Mouse (Mus musculus): Measurements from ENCODE around the gene Mcam. TPM values are rescaled to one million over a fixed set of nuclear protein-coding genes. Genes with fewer than 3 reads are reported as not detected.
A peak's percentile ranks its signal among the peaks of the same experiment; 100 is the strongest.

Gene Mcam
- polyA plus RNA-seq, 1 experiment from 2014 or later, result 39.7 TPM

- Histone ChIP-seq H3K27ac (ENCODE audit: low read depth, low read length) (no peak overlapping the region), H3K9me3 (ENCODE audit: control insufficient read depth, low read length) (no peaks in the 10 kb centered on the region), H3K4me2 (replicated peaks; ENCODE audit: low read depth, low read length) (no peak overlapping the region), H3K4me3 (ENCODE audit: low read length) (no peak overlapping the region), H3K27me3 (ENCODE audit: control insufficient read depth, insufficient read depth, low read length) (no peaks in the 10 kb centered on the region), H3K4me1 (ENCODE audit: control insufficient read depth, insufficient read depth, low read length) (no peaks in the 10 kb centered on the region), H3K36me3 (ENCODE audit: control insufficient read depth, insufficient read depth, low read length) (no peaks in the 10 kb centered on the region), H3K9ac (ENCODE audit: low read depth, low read length) (no peak overlapping the region)
- 84% methylated on average over 4 of the region's 4 CpGs for WGBS
- ATAC-seq (ENCODE audit: low FRiP score, low TSS enrichment), result no peak
Measured at GRCm38 (mm10) chr9:44116182-44116581, 18.1 kb upstream of the Mcam start.

GRCm38 (mm10) chr9:44119011-44119410, 15.3 kb upstream of the Mcam start:
- H3K4me1 ChIP-seq (ENCODE audit: control insufficient read depth, insufficient read depth, low read length), result no peaks in the 10 kb centered on the region
- H3K27ac ChIP-seq (ENCODE audit: low read depth, low read length), result no peak overlapping the region
- 53% methylated on average over 5 of the region's 5 CpGs for WGBS
- H3K9ac ChIP-seq (ENCODE audit: low read depth, low read length), result no peak overlapping the region
- H3K9me3 ChIP-seq (ENCODE audit: control insufficient read depth, low read length), result no peaks in the 10 kb centered on the region
- no peaks in the 10 kb centered on the region for H3K27me3 ChIP-seq (ENCODE audit: control insufficient read depth, insufficient read depth, low read length)
- no peak for ATAC-seq (ENCODE audit: low FRiP score, low TSS enrichment)
- H3K4me2 ChIP-seq (replicated peaks; ENCODE audit: low read depth, low read length), result no peak overlapping the region
- H3K4me3 ChIP-seq (ENCODE audit: low read length), result no peak overlapping the region
- no peaks in the 10 kb centered on the region for H3K36me3 ChIP-seq (ENCODE audit: control insufficient read depth, insufficient read depth, low read length)

- Histone ChIP-seq H3K9ac (ENCODE audit: low read depth, low read length) (no peak overlapping the region), H3K4me3 (ENCODE audit: low read length) (no peak overlapping the region)
- no peak for ATAC-seq (ENCODE audit: low FRiP score, low TSS enrichment)
Measured at GRCm38 (mm10) chr9:44119948-44120465, 14.3 kb upstream of the Mcam start.

GRCm38 (mm10) chr9:44124317-44124716, 10.0 kb upstream of the Mcam start:
- Histone ChIP-seq H3K9me3 (ENCODE audit: control insufficient read depth, low read length) (no peaks in the 10 kb centered on the region), H3K36me3 (ENCODE audit: control insufficient read depth, insufficient read depth, low read length) (no peaks in the 10 kb centered on the region), H3K27ac (ENCODE audit: low read depth, low read length) (no peak overlapping the region), H3K9ac (ENCODE audit: low read depth, low read length) (no peak overlapping the region), H3K27me3 (ENCODE audit: control insufficient read depth, insufficient read depth, low read length) (no peaks in the 10 kb centered on the region), H3K4me1 (ENCODE audit: control insufficient read depth, insufficient read depth, low read length) (peaks cover 24% of the 10 kb centered on the region), H3K4me2 (replicated peaks; ENCODE audit: low read depth, low read length) (no peak overlapping the region), H3K4me3 (ENCODE audit: low read length) (no peak overlapping the region)
- 76% methylated on average over 6 of the region's 6 CpGs for WGBS
- ATAC-seq (ENCODE audit: low FRiP score, low TSS enrichment), result no peak

More at GRCm38 (mm10) chr9:44119948-44120465, 14.3 kb upstream of the Mcam start:
- 78% methylated on average over 8 of the region's 8 CpGs for WGBS
- Histone ChIP-seq H3K4me1 (ENCODE audit: control insufficient read depth, insufficient read depth, low read length) (peaks cover 4% of the 10 kb centered on the region), H3K4me2 (replicated peaks; ENCODE audit: low read depth, low read length) (no peak overlapping the region), H3K9me3 (ENCODE audit: control insufficient read depth, low read length) (no peaks in the 10 kb centered on the region), H3K27me3 (ENCODE audit: control insufficient read depth, insufficient read depth, low read length) (no peaks in the 10 kb centered on the region), H3K27ac (ENCODE audit: low read depth, low read length) (no peak overlapping the region), H3K36me3 (ENCODE audit: control insufficient read depth, insufficient read depth, low read length) (no peaks in the 10 kb centered on the region)

- WGBS, result 12% methylated on average over 5 of the region's 5 CpGs
- Histone ChIP-seq H3K4me2 (replicated peaks; ENCODE audit: low read depth, low read length) (no peak overlapping the region), H3K27ac (ENCODE audit: low read depth, low read length) (no peak overlapping the region)
Measured at GRCm38 (mm10) chr9:44125026-44125425, 9.2 kb upstream of the Mcam start.

GRCm38 (mm10) chr9:44125546-44126428, 8.5 kb upstream of the Mcam start:
- WGBS, result 24% methylated on average over 18 of the region's 18 CpGs
- Histone ChIP-seq H3K4me1 (ENCODE audit: control insufficient read depth, insufficient read depth, low read length) (peaks cover 37% of the 10 kb centered on the region), H3K27ac (ENCODE audit: low read depth, low read length) (no peak overlapping the region; the same call in 1 of the 2 replicates), H3K4me2 (replicated peaks; ENCODE audit: low read depth, low read length) (peak overlapping the region; percentile 25; the same call in 1 of the 2 replicates), H3K4me3 (ENCODE audit: low read length) (no peak overlapping the region), H3K9me3 (ENCODE audit: control insufficient read depth, low read length) (no peaks in the 10 kb centered on the region), H3K36me3 (ENCODE audit: control insufficient read depth, insufficient read depth, low read length) (no peaks in the 10 kb centered on the region), H3K27me3 (ENCODE audit: control insufficient read depth, insufficient read depth, low read length) (no peaks in the 10 kb centered on the region), H3K9ac (ENCODE audit: low read depth, low read length) (no peak overlapping the region)
- ATAC-seq (ENCODE audit: low FRiP score, low TSS enrichment), result 0 out of 2 replicates have a peak, but pooled peaks have one; percentile 7

More at GRCm38 (mm10) chr9:44125026-44125425, 9.2 kb upstream of the Mcam start:
- Histone ChIP-seq H3K9me3 (ENCODE audit: control insufficient read depth, low read length) (no peaks in the 10 kb centered on the region), H3K36me3 (ENCODE audit: control insufficient read depth, insufficient read depth, low read length) (no peaks in the 10 kb centered on the region), H3K27me3 (ENCODE audit: control insufficient read depth, insufficient read depth, low read length) (no peaks in the 10 kb centered on the region), H3K4me3 (ENCODE audit: low read length) (no peak overlapping the region), H3K9ac (ENCODE audit: low read depth, low read length) (no peak overlapping the region), H3K4me1 (ENCODE audit: control insufficient read depth, insufficient read depth, low read length) (peaks cover 29% of the 10 kb centered on the region)
- ATAC-seq (ENCODE audit: low FRiP score, low TSS enrichment), result no peak

GRCm38 (mm10) chr9:44126746-44127145, 7.5 kb upstream of the Mcam start:
- Histone ChIP-seq H3K4me3 (ENCODE audit: low read length) (no peak overlapping the region), H3K4me2 (replicated peaks; ENCODE audit: low read depth, low read length) (no peak overlapping the region), H3K36me3 (ENCODE audit: control insufficient read depth, insufficient read depth, low read length) (no peaks in the 10 kb centered on the region), H3K9ac (ENCODE audit: low read depth, low read length) (no peak overlapping the region), H3K27me3 (ENCODE audit: control insufficient read depth, insufficient read depth, low read length) (no peaks in the 10 kb centered on the region), H3K9me3 (ENCODE audit: control insufficient read depth, low read length) (no peaks in the 10 kb centered on the region), H3K4me1 (ENCODE audit: control insufficient read depth, insufficient read depth, low read length) (peaks cover 39% of the 10 kb centered on the region), H3K27ac (ENCODE audit: low read depth, low read length) (no peak overlapping the region; the same call in 1 of the 2 replicates)
- WGBS, result 88% methylated on average over 3 of the region's 3 CpGs
- ATAC-seq (ENCODE audit: low FRiP score, low TSS enrichment), result no peak

GRCm38 (mm10) chr9:44127351-44127801, 6.9 kb upstream of the Mcam start:
- Histone ChIP-seq H3K36me3 (ENCODE audit: control insufficient read depth, insufficient read depth, low read length) (no peaks in the 10 kb centered on the region), H3K27ac (ENCODE audit: low read depth, low read length) (peak overlapping the region; percentile 24; the same call in 1 of the 2 replicates), H3K9ac (ENCODE audit: low read depth, low read length) (no peak overlapping the region), H3K9me3 (ENCODE audit: control insufficient read depth, low read length) (no peaks in the 10 kb centered on the region), H3K27me3 (ENCODE audit: control insufficient read depth, insufficient read depth, low read length) (no peaks in the 10 kb centered on the region), H3K4me1 (ENCODE audit: control insufficient read depth, insufficient read depth, low read length) (peaks cover 43% of the 10 kb centered on the region), H3K4me2 (replicated peaks; ENCODE audit: low read depth, low read length) (no peak overlapping the region), H3K4me3 (ENCODE audit: low read length) (no peak overlapping the region)
- ATAC-seq (ENCODE audit: low FRiP score, low TSS enrichment), result no peak
- WGBS, result 48% methylated on average over 3 of the region's 3 CpGs

- no peak for ATAC-seq (ENCODE audit: low FRiP score, low TSS enrichment)
- Histone ChIP-seq H3K9me3 (ENCODE audit: control insufficient read depth, low read length) (no peaks in the 10 kb centered on the region), H3K4me2 (replicated peaks; ENCODE audit: low read depth, low read length) (peak overlapping the region; percentile 64), H3K27ac (ENCODE audit: low read depth, low read length) (peak overlapping the region; percentile 88), H3K4me3 (ENCODE audit: low read length) (peak overlapping the region; percentile 36), H3K36me3 (ENCODE audit: control insufficient read depth, insufficient read depth, low read length) (no peaks in the 10 kb centered on the region), H3K9ac (ENCODE audit: low read depth, low read length) (peak overlapping the region; percentile 52), H3K4me1 (ENCODE audit: control insufficient read depth, insufficient read depth, low read length) (peaks cover 56% of the 10 kb centered on the region), H3K27me3 (ENCODE audit: control insufficient read depth, insufficient read depth, low read length) (no peaks in the 10 kb centered on the region)
- 8% methylated on average over 9 of the region's 9 CpGs for WGBS
Measured at GRCm38 (mm10) chr9:44129633-44130032, 4.6 kb upstream of the Mcam start.
